Mouse (Mus musculus): Measurements from ENCODE around the gene Hist1h2ah.

DNA sequence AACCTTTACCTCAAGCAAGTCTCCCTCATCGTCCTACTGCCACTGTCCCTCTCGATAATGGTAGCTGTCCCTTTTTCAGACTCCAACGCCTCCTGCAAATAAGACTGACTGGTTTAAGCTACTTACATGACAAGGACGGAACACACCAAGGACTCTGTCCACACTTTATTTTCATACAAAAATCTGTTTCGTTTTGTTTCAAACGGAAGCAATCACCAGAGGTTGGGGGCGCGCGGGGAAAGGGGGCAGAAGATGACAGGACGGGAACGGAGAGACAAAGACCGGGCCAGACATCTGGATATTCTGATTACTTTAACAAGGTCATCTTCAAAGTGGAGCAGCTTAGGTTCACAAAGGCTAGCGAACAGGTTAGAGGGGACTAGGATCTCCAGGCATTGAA lies 21.7 kb downstream of the Hist1h2ah start:
- TF ChIP-seq CTCF (IDR thresholded peaks at IDR 0.05; ENCODE audit: borderline replicate concordance, control insufficient read depth, extremely low read depth, insufficient read depth, low read length, poor library complexity) (no peak), POLR2A (IDR thresholded peaks at IDR 0.05; ENCODE audit: control insufficient read depth, extremely low read depth, insufficient read depth, low read length, poor library complexity) (no peak)

All from thymus, adult 2 months (tissue).